Mouse (Mus musculus): Measurements from ENCODE around the gene Chaf1b. TPM values are rescaled to one million over a fixed set of nuclear protein-coding genes. Genes with fewer than 3 reads are reported as not detected.

Gene Chaf1b
- polyA plus RNA-seq, 1 experiment, result 19.3 TPM

DNA sequence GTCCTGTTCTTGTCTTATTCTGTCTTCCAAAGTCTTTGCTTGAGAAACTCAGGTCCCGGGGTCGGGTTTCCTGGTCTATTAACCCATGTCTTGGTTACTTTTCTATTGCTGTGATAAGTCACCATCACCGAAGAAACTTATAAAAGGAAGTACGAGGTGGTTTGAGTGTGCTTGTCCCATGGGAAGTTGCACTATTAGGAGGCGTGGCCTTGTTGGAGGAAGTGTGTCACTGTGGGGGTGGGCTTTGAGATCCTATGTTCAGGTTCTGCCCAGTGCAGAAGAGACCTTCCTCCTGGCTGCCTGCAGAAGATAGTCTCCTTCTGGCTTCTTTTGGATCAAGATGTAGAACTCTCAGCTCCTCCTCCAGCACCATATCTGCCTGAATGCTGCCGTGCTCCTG is 4.8 kb downstream of the Chaf1b start:
- no peaks in the 10 kb centered on the region; the same call in 1 of the 2 replicates for H3K4me1 ChIP-seq (ENCODE audit: control insufficient read depth, insufficient read depth, low read length)
- no peak overlapping the region for H3K27ac ChIP-seq (ENCODE audit: insufficient read depth, low read length)
- no peak for TF ChIP-seq CTCF (IDR thresholded peaks at IDR 0.05; ENCODE audit: borderline replicate concordance, insufficient read depth, low read length)
- H3K4me3 ChIP-seq (ENCODE audit: insufficient read depth, low read length), result no peak overlapping the region

DNA sequence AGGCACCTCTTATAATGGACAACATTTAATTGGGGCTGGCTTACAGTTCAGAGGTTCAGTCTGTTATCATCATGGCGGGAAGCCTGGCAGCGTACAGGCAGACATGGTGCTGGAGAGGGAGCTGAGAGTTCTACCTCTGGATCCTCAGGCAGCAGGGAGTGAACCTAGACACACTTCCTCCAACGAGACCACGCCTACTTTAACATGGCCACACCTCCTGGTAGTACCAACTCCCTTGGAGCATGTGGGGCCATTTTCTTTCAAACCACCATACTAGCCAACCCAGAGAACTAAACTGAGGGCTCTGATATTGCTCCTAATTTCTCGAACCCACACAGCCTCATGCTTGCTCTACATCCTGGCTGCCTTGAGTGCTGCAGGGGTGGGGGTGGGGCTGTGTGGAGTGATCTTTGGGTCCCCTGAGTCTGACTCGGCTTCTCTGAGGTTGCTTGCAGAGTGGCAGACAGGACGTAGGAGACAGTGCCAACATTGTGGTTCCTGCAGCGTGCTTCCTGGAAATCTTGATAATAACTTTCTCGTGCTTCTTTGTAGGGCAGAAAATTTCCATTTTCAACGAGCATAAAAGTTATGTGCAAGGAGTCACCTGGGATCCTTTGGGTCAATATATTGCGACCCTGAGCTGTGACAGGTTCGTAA is 7.4 kb downstream of the Chaf1b start:
- Histone ChIP-seq H3K27ac (ENCODE audit: insufficient read depth, low read length) (no peak overlapping the region), H3K4me1 (ENCODE audit: control insufficient read depth, insufficient read depth, low read length) (no peaks in the 10 kb centered on the region; the same call in 1 of the 2 replicates)

DNA sequence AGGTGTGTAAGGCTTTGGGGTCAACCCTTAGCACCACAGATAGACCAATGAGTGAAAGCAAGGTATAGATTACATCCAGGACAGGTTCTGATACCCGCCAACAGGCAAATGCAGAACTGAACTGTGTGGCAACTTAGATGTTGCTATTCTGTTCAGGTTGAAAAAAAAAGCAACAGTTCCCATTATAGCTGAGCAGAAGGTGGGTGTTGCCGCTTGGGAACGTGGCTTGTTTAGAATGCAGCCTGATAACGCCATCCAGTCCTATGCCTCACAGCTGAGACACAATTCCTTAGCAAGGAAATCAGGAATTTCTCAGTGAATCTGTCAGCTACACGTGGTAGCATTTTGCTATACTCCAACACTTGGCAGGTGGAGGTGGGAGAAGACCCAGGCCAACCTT is 9.6 kb downstream of the Chaf1b start:
- H3K4me1 ChIP-seq (ENCODE audit: control insufficient read depth, insufficient read depth, low read length), result no peaks in the 10 kb centered on the region
- H3K27ac ChIP-seq (ENCODE audit: insufficient read depth, low read length), result no peak overlapping the region
- H3K4me3 ChIP-seq (ENCODE audit: insufficient read depth, low read length), result no peak overlapping the region
- TF ChIP-seq CTCF (IDR thresholded peaks at IDR 0.05; ENCODE audit: borderline replicate concordance, insufficient read depth, low read length), result no peak
- TF ChIP-seq POLR2A (IDR thresholded peaks at IDR 0.05; ENCODE audit: low read depth, low read length), result no peak

More for the DNA sequence above, 7.4 kb downstream of the Chaf1b start:
- TF ChIP-seq POLR2A (IDR thresholded peaks at IDR 0.05; ENCODE audit: low read depth, low read length) (no peak), CTCF (IDR thresholded peaks at IDR 0.05; ENCODE audit: borderline replicate concordance, insufficient read depth, low read length) (no peak)
- no peak overlapping the region for H3K4me3 ChIP-seq (ENCODE audit: insufficient read depth, low read length)

DNA sequence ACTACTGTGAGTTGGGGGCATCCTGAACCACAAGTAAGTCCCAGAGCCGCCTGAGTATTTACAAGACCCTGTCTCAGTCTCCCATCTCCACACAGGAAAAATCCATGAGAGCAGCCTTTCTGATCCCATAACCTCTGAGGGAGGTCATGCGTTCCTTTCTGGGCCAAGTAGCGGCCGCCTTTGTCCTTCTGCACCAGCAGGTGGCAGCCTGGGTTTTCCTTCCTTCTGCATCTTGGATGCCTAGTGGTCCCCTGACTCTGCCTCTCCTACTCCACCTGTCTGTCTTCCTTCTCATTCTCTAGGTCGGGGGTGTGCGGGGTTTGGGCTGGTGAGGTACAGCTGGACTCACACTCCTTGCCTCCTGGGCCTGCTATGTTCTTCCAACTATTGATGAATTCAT is 19.3 kb downstream of the Chaf1b start:
- Histone ChIP-seq H3K4me3 (ENCODE audit: insufficient read depth, low read length) (no peak overlapping the region), H3K4me1 (ENCODE audit: control insufficient read depth, insufficient read depth, low read length) (0 out of 2 replicates have a peak, but pooled peaks cover 2% of the 10 kb centered on the region), H3K27ac (ENCODE audit: insufficient read depth, low read length) (no peak overlapping the region)
- peak; percentile 49 for TF ChIP-seq CTCF (IDR thresholded peaks at IDR 0.05; ENCODE audit: borderline replicate concordance, insufficient read depth, low read length)
- no peak for TF ChIP-seq POLR2A (IDR thresholded peaks at IDR 0.05; ENCODE audit: low read depth, low read length)

DNA sequence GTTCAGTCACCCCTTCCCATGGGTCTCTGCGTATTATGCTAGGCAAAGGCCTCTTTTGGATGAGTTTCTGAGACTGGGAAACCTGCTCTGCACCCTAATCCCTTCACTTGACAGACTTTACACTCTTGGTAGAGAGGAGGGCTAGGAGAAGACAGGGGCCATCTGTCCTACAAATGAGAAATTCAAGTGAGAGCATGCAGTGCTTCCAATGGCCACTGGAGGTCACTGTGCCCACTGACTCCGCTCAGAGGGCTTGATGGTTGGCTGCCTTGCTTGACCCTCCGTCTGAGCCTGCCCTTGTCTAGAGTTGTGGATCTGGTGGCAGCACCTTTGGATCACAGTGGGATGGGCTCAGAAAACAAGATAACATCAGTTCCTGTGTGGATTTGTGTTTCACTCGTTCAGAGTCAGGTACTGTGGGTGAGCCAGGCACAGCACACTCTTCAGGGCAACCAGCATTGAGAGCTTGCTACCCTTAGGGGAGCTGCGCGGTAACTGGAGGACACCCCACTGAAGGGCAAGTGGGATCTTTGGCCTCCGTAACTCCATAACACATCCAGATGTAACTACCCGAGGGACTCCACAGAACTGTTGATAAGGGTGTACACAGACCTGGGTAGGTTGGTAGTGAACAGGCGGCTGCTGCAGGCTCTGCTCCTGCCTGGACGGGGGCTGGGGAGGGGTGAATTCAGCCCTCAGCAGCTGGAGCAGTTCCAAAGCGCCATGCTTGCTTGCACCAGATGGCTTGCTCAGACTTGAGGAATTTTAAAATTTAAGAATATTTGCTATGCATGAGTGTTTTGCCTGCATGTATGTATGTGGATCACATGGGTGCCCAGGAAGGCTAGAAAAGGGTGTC is 22.7 kb downstream of the Chaf1b start:
- H3K27ac ChIP-seq (ENCODE audit: insufficient read depth, low read length), result no peak overlapping the region
- H3K4me1 ChIP-seq (ENCODE audit: control insufficient read depth, insufficient read depth, low read length), result 0 out of 2 replicates have a peak, but pooled peaks cover 2% of the 10 kb centered on the region
- TF ChIP-seq CTCF (IDR thresholded peaks at IDR 0.05; ENCODE audit: borderline replicate concordance, insufficient read depth, low read length), result peak; percentile 95
- TF ChIP-seq POLR2A (IDR thresholded peaks at IDR 0.05; ENCODE audit: low read depth, low read length), result no peak

GRCm38 (mm10) chr16:93907761-93908160 is 24.1 kb downstream of the Chaf1b start:
- Histone ChIP-seq H3K4me3 (ENCODE audit: insufficient read depth, low read length) (no peak overlapping the region), H3K4me1 (ENCODE audit: control insufficient read depth, insufficient read depth, low read length) (0 out of 2 replicates have a peak, but pooled peaks cover 2% of the 10 kb centered on the region)

More for the DNA sequence above, 22.7 kb downstream of the Chaf1b start:
- no peak overlapping the region for H3K4me3 ChIP-seq (ENCODE audit: insufficient read depth, low read length)

GRCm38 (mm10) chr16:93908196-93908595 is 24.5 kb downstream of the Chaf1b start:
- Histone ChIP-seq H3K27ac (ENCODE audit: insufficient read depth, low read length) (no peak overlapping the region), H3K4me1 (ENCODE audit: control insufficient read depth, insufficient read depth, low read length) (0 out of 2 replicates have a peak, but pooled peaks cover 2% of the 10 kb centered on the region), H3K4me3 (ENCODE audit: insufficient read depth, low read length) (no peak overlapping the region)
- TF ChIP-seq CTCF (IDR thresholded peaks at IDR 0.05; ENCODE audit: borderline replicate concordance, insufficient read depth, low read length), result no peak
- no peak for TF ChIP-seq POLR2A (IDR thresholded peaks at IDR 0.05; ENCODE audit: low read depth, low read length)

More at GRCm38 (mm10) chr16:93907761-93908160, 24.1 kb downstream of the Chaf1b start:
- no peak overlapping the region for H3K27ac ChIP-seq (ENCODE audit: insufficient read depth, low read length)
- TF ChIP-seq CTCF (IDR thresholded peaks at IDR 0.05; ENCODE audit: borderline replicate concordance, insufficient read depth, low read length), result no peak
- no peak for TF ChIP-seq POLR2A (IDR thresholded peaks at IDR 0.05; ENCODE audit: low read depth, low read length)

DNA sequence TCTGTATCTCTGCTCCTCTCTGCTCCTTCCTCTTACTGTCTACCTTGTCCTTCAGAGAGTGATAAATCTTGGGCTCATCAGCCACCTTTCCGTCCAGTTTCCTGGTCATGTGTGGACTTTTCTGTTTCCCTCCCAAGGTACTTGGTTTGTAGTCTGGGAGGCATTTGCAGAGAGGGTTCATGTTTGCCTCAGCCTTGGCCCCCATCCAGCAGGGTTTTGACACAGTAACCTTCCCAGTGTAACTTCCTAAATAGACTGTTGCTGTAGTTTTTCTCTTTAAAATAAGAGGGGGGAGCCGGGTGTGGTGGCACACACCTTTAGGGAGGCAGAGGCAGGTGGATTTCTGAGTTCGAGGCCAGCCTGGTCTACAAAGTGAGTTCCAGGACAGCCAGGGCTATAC is 26.2 kb downstream of the Chaf1b start:
- H3K27ac ChIP-seq (ENCODE audit: insufficient read depth, low read length), result no peak overlapping the region
- H3K4me3 ChIP-seq (ENCODE audit: insufficient read depth, low read length), result no peak overlapping the region
- TF ChIP-seq CTCF (IDR thresholded peaks at IDR 0.05; ENCODE audit: borderline replicate concordance, insufficient read depth, low read length) (no peak), POLR2A (IDR thresholded peaks at IDR 0.05; ENCODE audit: low read depth, low read length) (no peak)

DNA sequence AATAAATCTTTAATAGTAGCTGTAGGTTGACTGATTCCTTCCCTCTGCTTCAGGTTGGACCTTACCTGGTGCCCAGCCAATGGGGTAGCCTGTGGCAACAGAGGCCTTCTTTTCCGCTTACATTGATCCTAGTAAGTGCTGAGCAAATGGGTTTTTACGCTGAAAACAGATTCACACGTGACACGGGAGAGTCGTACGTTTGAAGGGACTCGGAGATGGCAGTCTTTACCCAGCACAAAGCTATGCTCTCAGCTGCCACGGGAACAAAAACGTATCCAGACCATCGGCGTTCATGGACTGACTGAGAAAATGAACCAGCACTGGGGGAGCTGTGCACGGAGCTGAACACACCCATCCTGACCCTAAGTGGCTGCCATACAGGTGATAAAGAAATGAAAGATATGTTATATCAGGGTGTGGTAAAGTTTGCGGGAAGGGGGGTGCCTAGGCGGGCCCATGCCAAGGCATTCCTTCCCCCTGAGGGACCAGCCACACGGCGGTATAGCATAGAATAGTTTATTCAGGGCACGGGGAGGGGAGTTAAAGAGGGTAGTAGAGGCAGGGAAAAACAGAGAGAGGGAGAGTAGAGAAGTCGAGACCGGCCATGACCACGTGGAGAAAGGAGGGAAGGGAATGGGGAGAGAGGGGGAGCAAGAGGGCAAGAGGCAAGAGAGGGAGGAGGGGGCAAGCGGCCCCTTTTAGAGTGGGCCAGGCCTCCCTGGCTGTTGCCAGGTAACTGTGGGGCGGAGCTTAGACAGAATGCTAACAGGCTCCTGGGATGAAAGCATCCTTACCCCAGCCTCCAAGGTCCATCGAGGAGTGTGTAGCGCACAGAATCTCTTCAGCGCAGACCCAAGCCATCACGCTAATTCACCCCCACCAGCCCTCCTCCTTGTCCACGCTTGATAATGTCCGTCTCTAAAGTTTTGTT is 27.3 kb downstream of the Chaf1b start:
- no peak overlapping the region for H3K4me3 ChIP-seq (ENCODE audit: insufficient read depth, low read length)
- TF ChIP-seq CTCF (IDR thresholded peaks at IDR 0.05; ENCODE audit: borderline replicate concordance, insufficient read depth, low read length) (no peak), POLR2A (IDR thresholded peaks at IDR 0.05; ENCODE audit: low read depth, low read length) (no peak)
- H3K4me1 ChIP-seq (ENCODE audit: control insufficient read depth, insufficient read depth, low read length), result 0 out of 2 replicates have a peak, but pooled peaks cover 4% of the 10 kb centered on the region
- no peak overlapping the region for H3K27ac ChIP-seq (ENCODE audit: insufficient read depth, low read length)

More for the DNA sequence above, 26.2 kb downstream of the Chaf1b start:
- 0 out of 2 replicates have a peak, but pooled peaks cover 4% of the 10 kb centered on the region for H3K4me1 ChIP-seq (ENCODE audit: control insufficient read depth, insufficient read depth, low read length)

All from embryonic fibroblast, embryonic 13.5 days (primary cell).